Mouse (Mus musculus): ENCODE measurements around the gene 2010003K11Rik.

DNA sequence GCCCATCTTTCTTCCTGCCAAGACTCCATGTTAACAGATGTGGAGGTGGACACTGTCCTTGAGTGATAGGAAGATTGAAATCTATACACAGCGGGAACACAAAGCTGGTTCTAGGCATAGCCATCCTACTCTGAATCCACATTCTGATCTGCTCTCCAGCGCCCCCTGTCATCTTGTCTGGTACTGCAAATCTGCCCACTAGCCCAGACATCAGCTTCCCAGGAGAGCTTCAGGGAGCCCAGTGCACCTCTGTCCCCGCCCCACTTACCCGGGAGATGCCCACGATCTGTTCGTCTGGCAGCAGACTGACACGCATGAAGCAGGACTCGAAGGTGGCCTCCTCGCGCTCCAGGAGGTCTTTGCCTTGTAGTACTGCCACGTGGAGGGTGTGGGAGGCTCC is 42.2 kb downstream of the 2010003K11Rik start:
- TF ChIP-seq POLR2A (IDR thresholded peaks at IDR 0.05; ENCODE audit: low read depth, low read length) (no peak), CTCF (IDR thresholded peaks at IDR 0.05; ENCODE audit: extremely low read depth, insufficient read depth, insufficient read length, insufficient replicate concordance) (peak; percentile 43; the same call in 1 of the 2 replicates)
